Mouse (Mus musculus): ENCODE measurements around the gene Slc28a3. TPM values are rescaled to one million over a fixed set of nuclear protein-coding genes. Genes with fewer than 3 reads are reported as not detected.

The Slc28a3 gene
- polyA plus RNA-seq, 1 experiment, result not detected

- Histone ChIP-seq H3K27me3 (replicated peaks; ENCODE audit: control insufficient read depth, insufficient read depth, low read length) (peaks cover 3% of the 10 kb centered on the region; the same call in 1 of the 2 replicates), H3K27ac (ENCODE audit: insufficient read depth, low read depth, low read length) (no peak overlapping the region), H3K4me1 (ENCODE audit: control insufficient read depth, insufficient read depth, low read length) (no peaks in the 10 kb centered on the region), H3K4me3 (ENCODE audit: insufficient read depth, low read depth, low read length) (no peak overlapping the region), H3K36me3 (ENCODE audit: control insufficient read depth, insufficient read depth, low read length) (no peaks in the 10 kb centered on the region)
- 71% methylated on average over 7 of the region's 7 CpGs for WGBS
- DNase-seq, result no peak
- TF ChIP-seq POLR2A (IDR thresholded peaks at IDR 0.05; ENCODE audit: low read depth, low read length), result no peak
- no peak for TF ChIP-seq CTCF (conservative IDR thresholded peaks at IDR 0.05; ENCODE audit: insufficient read depth, insufficient read length, low read depth, low read length)
These were observed 86.9 kb downstream of the Slc28a3 start for GRCm38 (mm10) chr13:58523761-58524117.

- Histone ChIP-seq H3K27me3 (replicated peaks; ENCODE audit: control insufficient read depth, insufficient read depth, low read length) (peaks cover 3% of the 10 kb centered on the region; the same call in 1 of the 2 replicates), H3K4me3 (ENCODE audit: insufficient read depth, low read depth, low read length) (no peak overlapping the region), H3K36me3 (ENCODE audit: control insufficient read depth, insufficient read depth, low read length) (no peaks in the 10 kb centered on the region), H3K4me1 (ENCODE audit: control insufficient read depth, insufficient read depth, low read length) (no peaks in the 10 kb centered on the region), H3K27ac (ENCODE audit: insufficient read depth, low read depth, low read length) (no peak overlapping the region)
- DNase-seq, result no peak
- TF ChIP-seq POLR2A (IDR thresholded peaks at IDR 0.05; ENCODE audit: low read depth, low read length), result no peak
- TF ChIP-seq CTCF (conservative IDR thresholded peaks at IDR 0.05; ENCODE audit: insufficient read depth, insufficient read length, low read depth, low read length), result no peak
- WGBS, result 14% methylated on average over 20 of the region's 20 CpGs
These were observed 87.5 kb downstream of the Slc28a3 start for GRCm38 (mm10) chr13:58523011-58523760.

DNA sequence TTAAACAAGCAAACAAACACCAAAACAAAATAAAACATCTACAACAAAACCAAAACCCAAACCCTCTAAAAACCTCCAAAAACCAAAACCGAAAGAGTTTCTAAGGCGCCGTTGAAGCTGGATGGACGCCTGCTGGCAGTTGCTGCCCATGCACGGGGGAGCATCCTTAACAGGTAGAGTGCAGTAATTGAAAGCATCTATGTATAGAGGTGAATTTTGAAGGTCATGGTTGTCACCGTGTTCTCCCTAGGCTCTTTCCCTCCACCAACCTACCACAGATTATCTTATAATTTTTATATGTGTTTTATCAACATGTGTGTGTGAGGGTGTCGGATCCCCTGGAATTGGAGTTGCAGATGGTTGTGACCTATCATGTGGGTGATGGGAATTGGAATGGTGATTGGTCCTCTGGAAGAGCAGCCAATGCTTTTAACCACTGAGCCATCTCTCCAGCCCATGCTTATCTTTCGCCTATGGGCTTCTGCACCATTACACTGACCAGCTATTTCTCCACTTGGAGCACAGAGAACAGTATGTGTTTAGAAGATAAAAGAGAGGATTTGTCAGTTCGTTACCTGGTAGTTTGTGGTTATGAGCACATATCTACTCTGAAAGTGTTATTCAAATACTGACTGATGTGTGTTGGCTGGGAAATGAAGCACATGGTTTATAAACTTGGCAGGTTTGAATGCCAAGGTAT lies 89.2 kb downstream of the Slc28a3 start:
- TF ChIP-seq POLR2A (IDR thresholded peaks at IDR 0.05; ENCODE audit: low read depth, low read length) (no peak), CTCF (conservative IDR thresholded peaks at IDR 0.05; ENCODE audit: insufficient read depth, insufficient read length, low read depth, low read length) (no peak)
- H3K36me3 ChIP-seq (ENCODE audit: control insufficient read depth, insufficient read depth, low read length), result no peaks in the 10 kb centered on the region
- H3K4me1 ChIP-seq (ENCODE audit: control insufficient read depth, insufficient read depth, low read length), result no peaks in the 10 kb centered on the region
- no peak overlapping the region for H3K4me3 ChIP-seq (ENCODE audit: insufficient read depth, low read depth, low read length)
- H3K27me3 ChIP-seq (replicated peaks; ENCODE audit: control insufficient read depth, insufficient read depth, low read length), result peaks cover 3% of the 10 kb centered on the region; the same call in 1 of the 2 replicates
- H3K27ac ChIP-seq (ENCODE audit: insufficient read depth, low read depth, low read length), result no peak overlapping the region
- 90% methylated on average over 9 of the region's 9 CpGs for WGBS
- DNase-seq, result no peak

GRCm38 (mm10) chr13:58520580-58521330 lies 89.9 kb downstream of the Slc28a3 start:
- Histone ChIP-seq H3K27ac (ENCODE audit: insufficient read depth, low read depth, low read length) (no peak overlapping the region), H3K27me3 (replicated peaks; ENCODE audit: control insufficient read depth, insufficient read depth, low read length) (peaks cover 3% of the 10 kb centered on the region; the same call in 1 of the 2 replicates), H3K4me3 (ENCODE audit: insufficient read depth, low read depth, low read length) (no peak overlapping the region), H3K36me3 (ENCODE audit: control insufficient read depth, insufficient read depth, low read length) (no peaks in the 10 kb centered on the region), H3K4me1 (ENCODE audit: control insufficient read depth, insufficient read depth, low read length) (no peaks in the 10 kb centered on the region)
- WGBS, result 54% methylated on average over 7 of the region's 7 CpGs
- TF ChIP-seq CTCF (conservative IDR thresholded peaks at IDR 0.05; ENCODE audit: insufficient read depth, insufficient read length, low read depth, low read length), result no peak
- TF ChIP-seq POLR2A (IDR thresholded peaks at IDR 0.05; ENCODE audit: low read depth, low read length), result no peak
- no peak for DNase-seq

DNA sequence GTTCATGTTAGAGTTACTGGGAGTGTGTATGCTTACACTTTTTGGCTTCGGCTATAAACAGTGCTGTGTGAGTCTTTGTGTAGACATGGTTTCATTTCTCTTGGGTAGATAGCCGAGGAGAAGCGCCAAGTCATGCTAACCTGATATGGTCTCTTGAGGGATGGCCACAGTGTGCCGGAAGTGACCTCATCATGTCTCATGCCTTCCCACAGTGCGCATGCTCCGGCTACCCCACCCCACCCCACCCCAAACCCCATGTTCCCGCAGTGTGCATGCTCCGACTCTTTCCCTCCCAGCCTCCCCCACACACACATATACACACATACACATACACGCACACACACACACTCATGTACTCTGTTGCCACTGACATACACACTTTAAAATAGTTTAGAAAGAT lies 90.6 kb downstream of the Slc28a3 start:
- Histone ChIP-seq H3K27me3 (replicated peaks; ENCODE audit: control insufficient read depth, insufficient read depth, low read length) (peaks cover 3% of the 10 kb centered on the region; the same call in 1 of the 2 replicates), H3K36me3 (ENCODE audit: control insufficient read depth, insufficient read depth, low read length) (no peaks in the 10 kb centered on the region), H3K4me1 (ENCODE audit: control insufficient read depth, insufficient read depth, low read length) (no peaks in the 10 kb centered on the region), H3K4me3 (ENCODE audit: insufficient read depth, low read depth, low read length) (no peak overlapping the region), H3K27ac (ENCODE audit: insufficient read depth, low read depth, low read length) (no peak overlapping the region)
- DNase-seq, result no peak
- 84% methylated on average over 9 of the region's 9 CpGs for WGBS
- TF ChIP-seq CTCF (conservative IDR thresholded peaks at IDR 0.05; ENCODE audit: insufficient read depth, insufficient read length, low read depth, low read length) (no peak), POLR2A (IDR thresholded peaks at IDR 0.05; ENCODE audit: low read depth, low read length) (no peak)

DNA sequence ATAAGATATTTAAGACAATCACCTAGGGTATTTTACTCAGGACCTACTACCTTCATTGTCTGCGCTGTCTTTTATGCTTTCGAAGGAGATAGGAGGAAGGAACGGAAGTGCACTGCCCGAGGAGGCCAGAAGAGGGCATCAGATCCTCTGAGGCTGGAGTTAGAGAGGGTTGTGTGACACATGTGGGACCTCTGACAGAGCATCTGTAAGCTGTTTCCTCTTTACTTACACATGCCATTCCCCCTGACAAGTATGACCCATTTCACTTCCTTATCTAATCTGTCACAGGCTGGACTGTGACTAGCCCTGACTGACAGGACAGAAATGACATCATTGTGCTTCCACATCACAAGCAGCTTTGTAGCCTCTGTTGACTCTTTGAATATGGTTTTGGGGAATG lies 94.4 kb downstream of the Slc28a3 start:
- H3K27ac ChIP-seq (ENCODE audit: insufficient read depth, low read depth, low read length), result no peak overlapping the region
- no peak overlapping the region for H3K4me3 ChIP-seq (ENCODE audit: insufficient read depth, low read depth, low read length)
- DNase-seq, result no peak
- no peaks in the 10 kb centered on the region for H3K27me3 ChIP-seq (replicated peaks; ENCODE audit: control insufficient read depth, insufficient read depth, low read length)
- 94% methylated on average over 4 of the region's 4 CpGs for WGBS
- 0 out of 2 replicates have a peak, but pooled peaks have one; percentile 14 for TF ChIP-seq CTCF (conservative IDR thresholded peaks at IDR 0.05; ENCODE audit: insufficient read depth, insufficient read length, low read depth, low read length)
- no peak for TF ChIP-seq POLR2A (IDR thresholded peaks at IDR 0.05; ENCODE audit: low read depth, low read length)
- H3K4me1 ChIP-seq (ENCODE audit: control insufficient read depth, insufficient read depth, low read length), result no peaks in the 10 kb centered on the region
- H3K36me3 ChIP-seq (ENCODE audit: control insufficient read depth, insufficient read depth, low read length), result no peaks in the 10 kb centered on the region
